Mouse (Mus musculus) stomach, embryonic 16.5 days (tissue): Measurements from ENCODE around the gene Ccdc113. TPM values are rescaled to one million over a fixed set of nuclear protein-coding genes. Genes with fewer than 3 reads are reported as not detected.

ENCODE experiments used
- ATAC-seq: fragments of 200-750 bp; cut with Nextera tagmentation; 2 replicates; pipeline ENCODE4 v1.8.0; 2017; ENCODE audit warnings: moderate number of reproducible peaks, moderate TSS enrichment; ENCODE audit not compliant: insufficient read depth, low FRiP score
- H3K27ac ChIP-seq: fragments of 300-500 bp; sonication (generic); 2 replicates; pipeline ENCODE4 v1.5.1; 2014; ENCODE audit warnings: low read length
- H3K27me3 ChIP-seq: fragments of 300-500 bp; sonication (generic); 2 replicates; pipeline ENCODE4 v1.6.1; 2014; ENCODE audit warnings: low read length, control low read depth, mixed read lengths; ENCODE audit not compliant: control insufficient read depth, insufficient read depth
- H3K36me3 ChIP-seq: fragments of 300-500 bp; sonication (generic); 2 replicates; pipeline ENCODE4 v1.6.1; 2014; ENCODE audit warnings: low read length; ENCODE audit not compliant: control insufficient read depth, insufficient read depth
- H3K4me1 ChIP-seq: fragments of 300-500 bp; sonication (generic); 2 replicates; pipeline ENCODE4 v1.6.1; 2014; ENCODE audit warnings: low read length, control low read depth, mixed read lengths; ENCODE audit not compliant: control insufficient read depth, insufficient read depth
- H3K4me2 ChIP-seq: fragments of 300-500 bp; sonication (generic); 2 replicates; pipeline ENCODE4 v1.6.1; 2014; ENCODE audit warnings: low read depth, low read length, mixed read lengths
- H3K4me3 ChIP-seq: fragments of 300-500 bp; sonication (generic); replicated peaks from 2 replicates; pipeline ENCODE4 v1.5.1; 2014; ENCODE audit warnings: mild to moderate bottlenecking, low read length
- H3K9ac ChIP-seq: fragments of 300-500 bp; sonication (generic); 2 replicates; pipeline ENCODE4 v1.6.1; 2014; ENCODE audit warnings: low read length
- H3K9me3 ChIP-seq: fragments of 300-500 bp; sonication (generic); replicated peaks from 2 replicates; pipeline ENCODE4 v1.6.1; 2016; ENCODE audit warnings: low read length, control low read depth; ENCODE audit not compliant: control insufficient read depth
- WGBS: fragments of 180-500 bp; shearing (Covaris S2); extraction: QIAGEN DNeasy Blood & Tissue Kit; methylation state at CpG from one replicate; pipeline ENCODE4 v1.1.7; 2014; 5-methylcytosine and 5-hydroxymethylcytosine counted together
- polyA plus RNA-seq: library from polyadenylated mRNA; unstranded; fragments of >200 nt; fragmentation: Nextera tagmentation; extraction: Ambion mirVana; gene quantifications from 2 replicates; pipeline ENCODE4 v1.2.1, GENCODE M21; 2015

Ccdc113 gene
- polyA plus RNA-seq, 1 experiment from 2014 or later, result 0.31 TPM

- ATAC-seq, result no peak
- H3K36me3 ChIP-seq, result no peaks in the 10 kb centered on the region
- H3K9me3 ChIP-seq, result no peaks in the 10 kb centered on the region
- H3K4me2 ChIP-seq, result no peak overlapping the region
- no peak overlapping the region for H3K9ac ChIP-seq
- WGBS, result 57% methylated on average over 16 of the region's 16 CpGs
- no peaks in the 10 kb centered on the region for H3K4me1 ChIP-seq
- H3K27me3 ChIP-seq, result no peaks in the 10 kb centered on the region
- no peak overlapping the region for H3K4me3 ChIP-seq
- no peak overlapping the region for H3K27ac ChIP-seq
Observed at GRCm38 (mm10) chr8:95549871-95550829, 16.3 kb downstream of the Ccdc113 start.

GRCm38 (mm10) chr8:95551577-95551976 lies 17.7 kb downstream of the Ccdc113 start:
- no peak overlapping the region for H3K27ac ChIP-seq
- no peak overlapping the region for H3K4me3 ChIP-seq
- H3K9me3 ChIP-seq, result no peaks in the 10 kb centered on the region
- no peaks in the 10 kb centered on the region for H3K36me3 ChIP-seq
- no peak overlapping the region for H3K9ac ChIP-seq
- no peaks in the 10 kb centered on the region for H3K4me1 ChIP-seq
- 67% methylated on average over 4 of the region's 4 CpGs for WGBS
- H3K4me2 ChIP-seq, result no peak overlapping the region
- no peak for ATAC-seq
- H3K27me3 ChIP-seq, result no peaks in the 10 kb centered on the region

GRCm38 (mm10) chr8:95555963-95556362 lies 22.1 kb downstream of the Ccdc113 start:
- WGBS, result 85% methylated on average over 2 of the region's 2 CpGs
- Histone ChIP-seq H3K4me1 (no peaks in the 10 kb centered on the region), H3K4me3 (no peak overlapping the region), H3K9ac (no peak overlapping the region), H3K9me3 (no peaks in the 10 kb centered on the region), H3K36me3 (no peaks in the 10 kb centered on the region), H3K4me2 (no peak overlapping the region), H3K27me3 (no peaks in the 10 kb centered on the region), H3K27ac (no peak overlapping the region)
- no peak for ATAC-seq

DNA sequence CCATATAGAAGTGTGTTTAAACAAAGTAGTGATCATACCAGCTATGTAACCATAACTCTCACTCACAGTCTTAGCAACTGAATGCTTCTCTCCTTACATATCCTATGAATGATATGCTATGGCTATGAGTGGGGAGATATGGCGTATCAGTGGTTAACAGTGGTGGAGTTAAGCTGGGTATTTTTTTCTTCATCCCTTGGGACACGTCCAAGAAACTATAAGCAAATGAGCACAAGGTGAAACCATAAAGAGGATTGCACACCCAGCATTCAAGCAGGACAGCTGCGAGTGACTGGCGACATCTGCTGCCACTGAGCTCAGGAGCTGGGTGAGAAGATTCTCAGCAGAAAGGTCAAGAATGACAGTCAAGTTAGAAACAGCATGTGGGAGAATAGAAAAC lies 32.3 kb downstream of the Ccdc113 start:
- Histone ChIP-seq H3K4me3 (no peak overlapping the region), H3K27ac (no peak overlapping the region), H3K4me2 (no peak overlapping the region), H3K27me3 (no peaks in the 10 kb centered on the region), H3K36me3 (no peaks in the 10 kb centered on the region), H3K9me3 (no peaks in the 10 kb centered on the region), H3K9ac (no peak overlapping the region), H3K4me1 (no peaks in the 10 kb centered on the region)
- no peak for ATAC-seq
- WGBS, result 59% methylated on average over 4 of the region's 4 CpGs

- ATAC-seq, result no peak
- no peaks in the 10 kb centered on the region for H3K36me3 ChIP-seq
- H3K9me3 ChIP-seq, result no peaks in the 10 kb centered on the region
- no peak overlapping the region for H3K4me3 ChIP-seq
- WGBS, result 80% methylated on average over 6 of the region's 6 CpGs
- no peak overlapping the region for H3K27ac ChIP-seq
- no peak overlapping the region for H3K9ac ChIP-seq
- H3K4me1 ChIP-seq, result no peaks in the 10 kb centered on the region
- H3K27me3 ChIP-seq, result no peaks in the 10 kb centered on the region
- H3K4me2 ChIP-seq, result no peak overlapping the region
Observed at GRCm38 (mm10) chr8:95566809-95567208, 32.9 kb downstream of the Ccdc113 start.

DNA sequence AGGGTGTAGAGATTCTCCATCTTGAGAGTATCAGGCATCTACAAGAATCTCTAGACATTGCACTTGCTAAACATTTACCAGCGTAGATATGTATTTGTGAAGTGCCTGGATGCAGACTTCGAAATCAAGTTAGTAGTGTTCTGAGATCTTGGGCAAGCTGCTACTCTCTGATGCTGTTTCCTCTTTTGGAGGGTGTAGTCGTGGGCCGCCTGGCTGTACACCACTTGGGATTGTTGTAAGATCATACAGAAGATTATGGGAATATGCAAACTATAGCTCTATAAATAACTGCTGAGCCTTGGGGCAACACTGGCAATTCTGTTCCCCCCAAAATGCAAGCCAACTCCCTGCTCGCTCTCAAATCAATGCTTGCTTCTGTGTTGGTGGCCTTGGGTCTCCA lies 39.3 kb downstream of the Ccdc113 start:
- no peak for ATAC-seq

GRCm38 (mm10) chr8:95576240-95576639 lies 42.4 kb downstream of the Ccdc113 start, which contains the start of gene Prss54:
Gene Prss54, minus strand, starts transcription at chr8:95576340.
- 80% methylated on average over 10 of the region's 10 CpGs for WGBS
- H3K27ac ChIP-seq, result no peak within 1 kb of the TSS
- H3K9ac ChIP-seq, result no peak within 1 kb of the TSS
- no peak for ATAC-seq
- no peaks in the 10 kb centered on the region for H3K36me3 ChIP-seq
- H3K27me3 ChIP-seq, result no peaks in the 10 kb centered on the region
- H3K4me3 ChIP-seq, result no peak within 1 kb of the TSS
- H3K9me3 ChIP-seq, result no peaks in the 10 kb centered on the region
- no peak within 1 kb of the TSS for H3K4me2 ChIP-seq
- H3K4me1 ChIP-seq, result no peaks in the 10 kb centered on the region

More for the DNA sequence above, 39.3 kb downstream of the Ccdc113 start:
- no peaks in the 10 kb centered on the region for H3K36me3 ChIP-seq
- H3K27me3 ChIP-seq, result no peaks in the 10 kb centered on the region
- no peak overlapping the region for H3K9ac ChIP-seq
- WGBS, result 86% methylated on average over 5 of the region's 5 CpGs
- no peak overlapping the region for H3K4me2 ChIP-seq
- no peaks in the 10 kb centered on the region for H3K9me3 ChIP-seq
- H3K27ac ChIP-seq, result no peak overlapping the region
- no peak overlapping the region for H3K4me3 ChIP-seq
- H3K4me1 ChIP-seq, result no peaks in the 10 kb centered on the region

DNA sequence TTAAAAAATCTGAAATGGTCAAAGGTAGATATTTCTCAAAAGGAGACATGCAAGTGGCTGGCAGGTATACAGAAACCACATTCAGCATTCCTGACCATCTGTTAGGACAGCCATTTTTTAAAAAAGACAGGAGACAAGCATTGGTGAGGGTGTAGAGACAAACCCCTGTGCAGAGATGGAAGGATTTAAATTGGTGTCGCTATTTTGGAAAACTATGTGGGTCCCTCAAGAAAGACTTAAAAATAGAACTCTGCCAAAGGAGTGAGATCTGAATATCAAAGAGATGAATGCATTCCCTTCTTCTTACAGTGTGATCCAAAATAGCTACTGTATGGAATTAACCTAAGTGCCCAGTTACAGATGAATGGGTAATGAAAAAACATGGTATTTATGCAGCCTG lies 53.5 kb downstream of the Ccdc113 start:
- H3K9ac ChIP-seq, result no peak overlapping the region
- 87% methylated on average over 1 of the region's 1 CpGs for whole genome bisulfite sequencing
- H3K4me1 ChIP-seq, result no peaks in the 10 kb centered on the region
- H3K27me3 ChIP-seq, result no peaks in the 10 kb centered on the region
- ATAC-seq, result no peak
- no peak overlapping the region for H3K4me3 ChIP-seq
- no peak overlapping the region for H3K4me2 ChIP-seq
- H3K36me3 ChIP-seq, result no peaks in the 10 kb centered on the region
- H3K9me3 ChIP-seq, result no peaks in the 10 kb centered on the region
- no peak overlapping the region for H3K27ac ChIP-seq

DNA sequence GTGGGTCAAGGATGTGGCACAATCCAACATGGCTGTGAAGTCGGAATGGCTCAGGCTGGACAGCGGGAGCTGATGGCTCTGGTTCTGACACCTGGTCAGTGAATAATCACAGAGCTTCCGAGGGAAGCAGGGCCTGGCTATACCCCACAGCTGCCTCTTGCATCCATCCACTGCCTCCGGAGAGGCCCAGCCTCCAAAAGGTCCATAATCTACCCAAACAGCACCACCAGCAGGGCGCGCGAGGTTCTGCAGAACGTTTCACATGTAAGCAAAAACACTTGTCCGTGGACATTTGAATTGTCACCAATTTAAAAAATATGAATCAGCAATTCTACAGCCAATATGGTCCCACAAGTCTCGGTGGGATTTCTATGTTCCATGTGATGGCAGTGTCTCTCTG lies 55.4 kb downstream of the Ccdc113 start:
- Histone ChIP-seq H3K9me3 (no peaks in the 10 kb centered on the region), H3K36me3 (no peaks in the 10 kb centered on the region), H3K27ac (no peak overlapping the region), H3K27me3 (no peaks in the 10 kb centered on the region), H3K4me3 (no peak overlapping the region), H3K9ac (no peak overlapping the region), H3K4me2 (no peak overlapping the region), H3K4me1 (no peaks in the 10 kb centered on the region)
- no peak for ATAC-seq
- WGBS, result 68% methylated on average over 10 of the region's 10 CpGs
